Mouse (Mus musculus) MEL (cell line): Measurements from ENCODE around the gene Defb22. TPM values are rescaled to one million over a fixed set of nuclear protein-coding genes. Genes with fewer than 3 reads are reported as not detected.

Experiments
- DNase-seq: peaks from one replicate; pipeline ENCODE4 v3.0.0; 2011; ENCODE audit warnings: low read depth, low spot score
- H3K27ac ChIP-seq: 2 replicates; pipeline ENCODE4 v1.5.1; 2012; ENCODE audit warnings: low read depth, mild to moderate bottlenecking, control low read depth, low read length, moderate library complexity; ENCODE audit not compliant: control insufficient read depth
- H3K27me3 ChIP-seq, 2 experiments: fragments of 150-350 bp in 1 of 2; sonication (generic) in 1 of 2; 2 replicates each; pipeline ENCODE4 v1.6.1; 2012; ENCODE audit warnings: low read length in 2 of 2, mild to moderate bottlenecking in 2 of 2, improper control_type of control experiment in 1 of 2, moderate library complexity in 1 of 2; ENCODE audit not compliant: insufficient read depth in 2 of 2, control insufficient read depth in 1 of 2
- H3K36me3 ChIP-seq, 2 experiments: 2 replicates each; pipeline ENCODE4 v1.6.1; 2012 to 2014; ENCODE audit warnings: low read length in 2 of 2, improper control_type of control experiment in 1 of 2, inconsistent platforms in 1 of 2, mild to moderate bottlenecking in 1 of 2; ENCODE audit not compliant: insufficient read depth in 2 of 2, control insufficient read depth in 1 of 2
- H3K4me1 ChIP-seq, 2 experiments: fragments of 150-350 bp in 1 of 2; sonication (generic) in 1 of 2; 2 replicates each; pipeline ENCODE4 v1.6.1; 2012; ENCODE audit warnings: low read length in 2 of 2, improper control_type of control experiment in 1 of 2, mild to moderate bottlenecking in 1 of 2; ENCODE audit not compliant: insufficient read depth in 2 of 2, control insufficient read depth in 1 of 2
- H3K4me3 ChIP-seq, 2 experiments: fragments of 150-350 bp in 1 of 2; sonication (generic) in 1 of 2; 2 replicates each; pipeline ENCODE4 v1.5.1; 2012; ENCODE audit warnings: low read depth in 2 of 2, low read length in 2 of 2, mild to moderate bottlenecking in 2 of 2, moderate library complexity in 2 of 2, control low read depth in 1 of 2, improper control_type of control experiment in 1 of 2; ENCODE audit not compliant: control insufficient read depth in 1 of 2, insufficient read depth in 1 of 2
- H3K79me2 ChIP-seq: 2 replicates; pipeline ENCODE4 v1.6.1; 2012; ENCODE audit warnings: mild to moderate bottlenecking, low read length, moderate library complexity; ENCODE audit not compliant: control insufficient read depth, poor library complexity, insufficient read depth
- H3K9ac ChIP-seq: 2 replicates; pipeline ENCODE4 v1.6.1; 2012; ENCODE audit warnings: low read depth, mild to moderate bottlenecking, control low read depth, low read length, moderate library complexity; ENCODE audit not compliant: control insufficient read depth, poor library complexity, severe bottlenecking
- H3K9me3 ChIP-seq: fragments of 150-350 bp; sonication (generic); replicated peaks from 2 replicates; pipeline ENCODE4 v1.6.1; 2012; ENCODE audit warnings: mild to moderate bottlenecking, low read length, improper control_type of control experiment, moderate library complexity; ENCODE audit not compliant: insufficient read depth
- BHLHE40 ChIP-seq: IDR thresholded peaks from 2 replicates; pipeline ENCODE4 v1.6.1; 2012; ENCODE audit warnings: low read depth, mild to moderate bottlenecking, inconsistent platforms, low read length, improper control_type of control experiment, borderline replicate concordance
- CTCF ChIP-seq, 3 experiments: IDR thresholded peaks in 2 of 3; conservative IDR thresholded peaks in 1 of 3; 2 replicates each; pipeline ENCODE4 v1.5.1; 2011 to 2012; ENCODE audit warnings: low read length in 3 of 3, low read depth in 2 of 3, mild to moderate bottlenecking in 2 of 3, improper control_type of control experiment in 1 of 3, inconsistent platforms in 1 of 3, mixed read lengths in 1 of 3, moderate library complexity in 1 of 3; ENCODE audit not compliant: control insufficient read depth in 1 of 3, insufficient read depth in 1 of 3, poor library complexity in 1 of 3, severe bottlenecking in 1 of 3
- EP300 ChIP-seq, 2 experiments: IDR thresholded peaks; 2 replicates each; pipeline ENCODE4 v1.6.1; 2011; ENCODE audit warnings: improper control_type of control experiment in 2 of 2, low read length in 2 of 2, low read depth in 1 of 2, mild to moderate bottlenecking in 1 of 2
- JUND ChIP-seq: IDR thresholded peaks from 2 replicates; pipeline ENCODE4 v1.6.1; 2011; ENCODE audit warnings: low read depth, mild to moderate bottlenecking, improper control_type of control experiment, low read length
- KAT2A ChIP-seq: conservative IDR thresholded peaks from 2 replicates; pipeline ENCODE4 v1.6.1; 2012; ENCODE audit warnings: low read depth, low read length, improper control_type of control experiment, inconsistent platforms
- MAZ ChIP-seq: IDR thresholded peaks from 2 replicates; pipeline ENCODE4 v1.6.1; 2012; ENCODE audit warnings: low read depth, mild to moderate bottlenecking, inconsistent platforms, low read length, improper control_type of control experiment
- MXI1 ChIP-seq: IDR thresholded peaks from 2 replicates; pipeline ENCODE4 v1.6.1; 2011; ENCODE audit warnings: mild to moderate bottlenecking, low read depth, low read length, improper control_type of control experiment
- POLR2AphosphoS2 ChIP-seq: IDR thresholded peaks from 2 replicates; pipeline ENCODE4 v1.6.1; 2011; ENCODE audit warnings: low read length, improper control_type of control experiment
- RAD21 ChIP-seq: IDR thresholded peaks from 2 replicates; pipeline ENCODE4 v1.6.1; 2011; ENCODE audit warnings: mild to moderate bottlenecking, low read depth, low read length, improper control_type of control experiment
- SIN3A ChIP-seq: IDR thresholded peaks from 2 replicates; pipeline ENCODE4 v1.6.1; 2012; ENCODE audit warnings: low read length, improper control_type of control experiment, inconsistent platforms
- SMC3 ChIP-seq: IDR thresholded peaks from 2 replicates; pipeline ENCODE4 v1.6.1; 2011; ENCODE audit warnings: low read depth, low read length, improper control_type of control experiment
- TBP ChIP-seq: IDR thresholded peaks from 2 replicates; pipeline ENCODE4 v1.8.0; 2011; ENCODE audit warnings: low read depth, low read length, improper control_type of control experiment
- TCF12 ChIP-seq: IDR thresholded peaks from 2 replicates; pipeline ENCODE4 v1.6.1; 2014; ENCODE audit warnings: low read depth, mild to moderate bottlenecking, inconsistent platforms, low read length, improper control_type of control experiment, moderate library complexity
- USF2 ChIP-seq, 2 experiments: IDR thresholded peaks; 2 replicates each; pipeline ENCODE4 v1.6.1; 2011 to 2012; ENCODE audit warnings: improper control_type of control experiment in 2 of 2, low read length in 2 of 2, borderline replicate concordance in 1 of 2, inconsistent platforms in 1 of 2, low read depth in 1 of 2, mild to moderate bottlenecking in 1 of 2; ENCODE audit not compliant: insufficient read depth in 1 of 2
- ZC3H11A ChIP-seq: IDR thresholded peaks from 2 replicates; pipeline ENCODE4 v1.6.1; 2012; ENCODE audit warnings: low read depth, mild to moderate bottlenecking, inconsistent platforms, low read length, improper control_type of control experiment
- ZKSCAN1 ChIP-seq: IDR thresholded peaks from 2 replicates; pipeline ENCODE4 v1.6.1; 2012; ENCODE audit warnings: low read depth, mild to moderate bottlenecking, inconsistent platforms, low read length, improper control_type of control experiment, moderate library complexity
- ZMIZ1 ChIP-seq: IDR thresholded peaks from 2 replicates; pipeline ENCODE4 v1.6.1; 2012; ENCODE audit warnings: low read depth, mild to moderate bottlenecking, inconsistent platforms, low read length, improper control_type of control experiment, moderate library complexity
- polyA plus RNA-seq, 2 experiments: library from polyadenylated mRNA; stranded (reverse) in 1 of 2; unstranded in 1 of 2; fragments of >175 nt in 1 of 2; fragments of >200 nt in 1 of 2; gene quantifications; 2 replicates each; pipeline versions ENCODE4 v1.2.1 to v1.2.4; 2012; ENCODE audit warnings: low replicate concordance in 2 of 2, low read depth in 1 of 2; ENCODE audit not compliant: insufficient read length in 2 of 2, insufficient read depth in 1 of 2, missing spikeins in 1 of 2
- total RNA-seq: library from RNA; depleted of rRNA; stranded (reverse); fragments of 300-350 nt; gene quantifications from 2 replicates; pipeline ENCODE4 v1.2.3, GENCODE M21; 2012

The Defb22 gene
- total and polyA plus RNA-seq, 3 experiments = not detected

DNA sequence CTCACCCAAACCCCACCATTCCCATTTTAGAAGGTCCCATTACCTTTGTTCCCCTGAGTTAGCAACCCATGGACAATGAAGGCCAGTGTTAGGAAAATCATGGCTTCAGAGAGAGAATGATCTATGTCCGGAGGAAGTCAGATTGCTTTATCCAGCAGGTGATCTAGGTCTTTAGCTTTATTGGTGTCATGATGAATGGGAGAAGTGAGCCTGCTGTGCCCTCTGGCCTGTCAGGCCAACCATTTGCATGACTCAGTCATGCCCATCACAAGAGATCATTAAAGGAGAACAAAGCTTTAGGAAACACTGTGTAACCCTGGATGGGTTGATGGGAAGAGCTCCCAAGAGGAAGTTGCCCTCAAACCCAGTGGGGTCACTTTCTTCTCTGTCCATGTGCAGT, 21.7 kb upstream of the Defb22 start, which contains the start of gene Defb26:
Defb26 (minus strand) TSS at position 101 of the 400 bp plus-strand sequence.
- H3K36me3 ChIP-seq = no peaks in the 10 kb centered on the region
- TF ChIP-seq TCF12 (no peak), RAD21 (no peak), POLR2AphosphoS2 (no peak), USF2 (IDR thresholded peaks at IDR 0.05; ENCODE audit: borderline replicate concordance in 1 of 2, insufficient read depth in 1 of 2, low read depth in 1 of 2, low read length in 2 of 2) (no peak), MXI1 (no peak), SIN3A (no peak), BHLHE40 (no peak), EP300 (IDR thresholded peaks at IDR 0.05; ENCODE audit: low read depth in 1 of 2, low read length in 2 of 2) (no peak), KAT2A (no peak), ZMIZ1 (no peak), CTCF (IDR thresholded peaks at IDR 0.05 in 2 of 3, conservative IDR thresholded peaks at IDR 0.05 in 1 of 3; ENCODE audit: control insufficient read depth in 1 of 3, insufficient read depth in 1 of 3, low read depth in 2 of 3, low read length in 3 of 3, poor library complexity in 1 of 3, severe bottlenecking in 1 of 3) (no peak)

DNA sequence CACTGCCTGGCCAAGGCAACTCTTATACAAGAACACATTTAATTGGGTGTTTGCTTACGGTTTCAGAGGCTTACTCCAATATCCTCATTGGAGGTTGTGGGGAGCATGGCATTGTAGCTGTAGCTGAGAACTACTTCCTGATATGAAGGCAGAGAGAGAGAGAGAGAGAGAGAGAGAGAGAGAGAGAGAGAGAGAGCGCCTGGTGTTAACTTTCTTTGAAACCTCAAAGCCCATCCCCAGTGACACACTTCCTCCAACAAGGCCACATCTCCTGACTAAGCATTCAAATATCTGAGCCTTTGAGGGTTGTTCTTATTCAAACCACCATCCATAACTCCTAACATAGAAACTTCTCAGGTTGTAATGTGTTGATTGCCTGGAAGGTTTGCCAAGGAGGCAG, 14.0 kb upstream of the Defb22 start:
- DNase-seq = no peak
- H3K36me3 ChIP-seq = peaks cover 0 to 3% of the 10 kb centered on the region in 2 experiments; a peak in 1 of 4 replicates
- no peaks in the 10 kb centered on the region for H3K79me2 ChIP-seq
- no peak overlapping the region for H3K4me3 ChIP-seq
- no peak overlapping the region for H3K27ac ChIP-seq
- peak; percentile 76; the same call in 1 of the 2 replicates for TF ChIP-seq JUND
- no peak for TF ChIP-seq USF2 (IDR thresholded peaks at IDR 0.05; ENCODE audit: borderline replicate concordance in 1 of 2, insufficient read depth in 1 of 2, low read depth in 1 of 2, low read length in 2 of 2)
- no peak for TF ChIP-seq ZKSCAN1
- no peak for TF ChIP-seq MAZ
- TF ChIP-seq, all 39 proteins: peak for 1
- Histone ChIP-seq H3K9ac (no peak overlapping the region), H3K9me3 (no peaks in the 10 kb centered on the region), H3K27me3 (peaks cover 2% of the 10 kb centered on the region in 2 experiments; a peak in 3 of 4 replicates), H3K4me1 (peaks cover 3 to 4% of the 10 kb centered on the region in 2 experiments; a peak in 2 of 4 replicates)

More for the DNA sequence above, 21.7 kb upstream of the Defb22 start, which contains the start of gene Defb26:
- Histone ChIP-seq H3K4me3 (no peak within 1 kb of the TSS), H3K9me3 (no peaks in the 10 kb centered on the region), H3K27ac (no peak within 1 kb of the TSS), H3K27me3 (peaks cover 8 to 11% of the 10 kb centered on the region in 2 experiments), H3K9ac (no peak within 1 kb of the TSS), H3K79me2 (no peaks in the 10 kb centered on the region), H3K4me1 (no peaks in the 10 kb centered on the region)
- DNase-seq = no peak

DNA sequence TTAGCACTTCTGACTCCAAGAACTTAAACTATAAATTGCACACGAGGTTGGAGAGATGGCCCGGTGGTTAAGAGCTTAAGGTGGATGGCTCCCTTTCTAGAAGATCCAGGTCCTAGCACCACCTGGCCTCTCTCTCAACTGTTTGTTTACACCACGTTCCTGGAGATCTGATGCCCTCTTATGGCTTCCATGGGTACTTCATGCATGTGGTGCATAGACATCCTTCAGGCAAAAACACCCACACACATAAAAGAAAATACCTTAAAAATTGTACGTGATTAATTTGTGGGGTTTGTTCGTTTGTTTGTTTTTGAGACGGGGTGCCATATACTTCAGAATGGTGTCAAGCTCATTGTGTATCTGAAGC, 10.9 kb upstream of the Defb22 start:
- no peak overlapping the region for H3K4me3 ChIP-seq
- H3K79me2 ChIP-seq = no peaks in the 10 kb centered on the region
- DNase-seq = peak; percentile 58
- TF ChIP-seq CTCF (IDR thresholded peaks at IDR 0.05 in 2 of 3, conservative IDR thresholded peaks at IDR 0.05 in 1 of 3; ENCODE audit: control insufficient read depth in 1 of 3, insufficient read depth in 1 of 3, low read depth in 2 of 3, low read length in 3 of 3, poor library complexity in 1 of 3, severe bottlenecking in 1 of 3) = peak; percentile 38 to 69 (median 61)
- peak; percentile 41; the same call in 1 of the 2 replicates for TF ChIP-seq ZC3H11A
- peak; percentile 65 for TF ChIP-seq RAD21
- TF ChIP-seq SMC3 = peak; percentile 55
- TF ChIP-seq TBP = no peak
- TF ChIP-seq, all 39 proteins: peak for 4
- Histone ChIP-seq H3K27ac (no peak overlapping the region), H3K9me3 (no peaks in the 10 kb centered on the region), H3K36me3 (peaks cover 0 to 3% of the 10 kb centered on the region in 2 experiments; a peak in 1 of 4 replicates), H3K27me3 (no peaks in the 10 kb centered on the region; a peak in 1 of 4 replicates), H3K9ac (no peak overlapping the region), H3K4me1 (peaks cover 3 to 4% of the 10 kb centered on the region in 2 experiments; a peak in 2 of 4 replicates)
